Mouse (Mus musculus) layer of hippocampus, adult 2 months (tissue): ENCODE data around the gene Esrp2. TPM values are rescaled to one million over a fixed set of nuclear protein-coding genes. Genes with fewer than 3 reads are reported as not detected.

ENCODE experiments used
- DNase-seq, 2 experiments: peaks; one replicate each; pipeline ENCODE4 v3.0.0; 2022; ENCODE audit warnings: low spot score in 2 of 2
- H3K27ac ChIP-seq: fragments of 200-600 bp; 2 replicates; pipeline ENCODE4 v1.8.1; 2022
- H3K4me3 ChIP-seq: fragments of 200-600 bp; 2 replicates; pipeline ENCODE4 v1.8.1; 2022; ENCODE audit warnings: mild to moderate bottlenecking
- CTCF ChIP-seq: fragments of 200-600 bp; conservative IDR thresholded peaks from 2 replicates; pipeline ENCODE4 v1.8.1; 2022; ENCODE audit warnings: antibody characterized with exemption, mild to moderate bottlenecking, moderate library complexity
- total RNA-seq, 2 experiments: library from RNA; stranded (reverse); gene quantifications; 2 replicates each; pipeline ENCODE4 v1.2.3; 2021

Gene Esrp2
- total RNA-seq, 2 experiments from 2014 or later: 0.39 to 0.67 TPM

- H3K4me3 ChIP-seq: peak overlapping the region; percentile 63
- TF ChIP-seq CTCF: no peak
- DNase-seq: peak in 1 of 2 experiments; percentile 27
- H3K27ac ChIP-seq: peak overlapping the region; percentile 52; the same call in 1 of the 2 replicates
These were observed 1.2 kb upstream of the Esrp2 start for GRCm38 (mm10) chr8:106137906-106138477.

- H3K27ac ChIP-seq: 0 out of 2 replicates have a peak overlapping the region, but pooled peaks have one; percentile 52
- DNase-seq: no peak
- no peak for TF ChIP-seq CTCF
- H3K4me3 ChIP-seq: peak overlapping the region; percentile 63
These were observed 588 bp upstream of the Esrp2 start for GRCm38 (mm10) chr8:106137218-106137905.

GRCm38 (mm10) chr8:106135672-106136071 is 1.1 kb downstream of the Esrp2 start:
- TF ChIP-seq CTCF: no peak
- DNase-seq: no peak
- Histone ChIP-seq H3K27ac (no peak overlapping the region), H3K4me3 (no peak overlapping the region)

- DNase-seq: no peak
- no peak overlapping the region for H3K27ac ChIP-seq
- H3K4me3 ChIP-seq: no peak overlapping the region
- no peak for TF ChIP-seq CTCF
These were observed 1.8 kb downstream of the Esrp2 start for GRCm38 (mm10) chr8:106134751-106135571.

DNA sequence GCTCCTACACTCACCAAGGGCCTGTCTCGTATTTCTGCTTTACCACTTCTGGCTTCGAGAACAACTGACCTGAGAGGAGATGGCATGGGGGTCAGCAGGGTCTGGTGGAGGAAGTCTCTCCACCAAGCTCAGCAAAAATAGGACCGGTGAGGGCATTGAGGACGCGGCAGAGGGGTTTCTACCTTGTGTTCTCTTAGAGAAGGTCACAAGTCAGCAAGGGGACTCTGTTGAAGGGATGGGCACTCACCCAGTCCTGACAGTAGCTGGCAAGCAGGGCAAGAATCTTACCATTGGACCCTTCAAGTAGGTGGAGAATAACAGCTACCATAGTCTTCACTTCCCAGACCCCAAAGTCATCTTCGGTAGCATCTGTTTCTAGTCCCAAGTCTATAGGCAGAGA is 2.8 kb downstream of the Esrp2 start:
- no peak for TF ChIP-seq CTCF
- no peak for DNase-seq
- H3K4me3 ChIP-seq: no peak overlapping the region
- no peak overlapping the region for H3K27ac ChIP-seq

DNA sequence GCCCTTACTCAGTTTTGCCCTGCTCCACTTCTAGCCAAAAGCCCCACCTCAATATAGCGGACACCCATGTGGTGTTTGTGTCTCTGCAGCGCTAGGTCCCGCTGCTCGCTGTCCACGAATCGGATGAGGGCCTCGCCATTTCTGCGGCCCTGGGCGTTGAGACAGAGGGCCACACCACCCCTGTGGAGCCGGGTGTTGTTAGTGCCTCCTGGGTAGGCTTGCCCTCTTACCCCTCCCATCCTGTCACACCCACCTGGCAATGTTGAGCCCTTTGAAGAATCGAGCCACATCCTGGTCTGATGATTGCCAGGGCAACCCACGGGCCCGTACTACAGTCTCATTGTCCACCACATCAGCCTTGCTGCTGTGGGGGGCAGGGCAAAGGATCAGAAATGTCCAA is 3.2 kb downstream of the Esrp2 start:
- TF ChIP-seq CTCF: no peak
- Histone ChIP-seq H3K27ac (no peak overlapping the region), H3K4me3 (no peak overlapping the region)
- no peak for DNase-seq

GRCm38 (mm10) chr8:106132356-106132755 is 4.4 kb downstream of the Esrp2 start:
- no peak overlapping the region for H3K27ac ChIP-seq

GRCm38 (mm10) chr8:106131488-106132222 is 5.1 kb downstream of the Esrp2 start:
- H3K27ac ChIP-seq: no peak overlapping the region
- TF ChIP-seq CTCF: no peak
- no peak for DNase-seq
- no peak overlapping the region for H3K4me3 ChIP-seq

More at GRCm38 (mm10) chr8:106132356-106132755, 4.4 kb downstream of the Esrp2 start:
- DNase-seq: no peak
- no peak for TF ChIP-seq CTCF
- H3K4me3 ChIP-seq: no peak overlapping the region

DNA sequence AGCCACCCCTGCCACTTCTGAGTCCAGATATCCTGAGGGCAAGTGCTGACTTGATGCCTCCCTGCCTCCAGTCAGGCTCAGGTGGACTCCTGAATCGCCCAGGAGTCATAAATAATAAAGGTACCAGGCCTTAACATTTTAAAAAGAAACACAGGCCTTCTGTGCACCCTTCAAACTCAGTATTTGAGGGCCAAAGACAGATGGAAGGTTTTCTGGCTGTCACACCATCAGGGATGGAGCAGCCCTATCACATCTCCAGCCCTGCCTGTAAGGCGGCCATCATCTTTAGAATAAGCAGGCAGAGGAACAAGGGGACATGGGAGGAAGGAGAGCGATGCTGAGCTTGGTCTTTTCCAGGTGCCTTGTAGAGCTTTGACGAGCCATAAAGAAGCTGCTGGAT is 5.8 kb downstream of the Esrp2 start:
- no peak for TF ChIP-seq CTCF
- H3K4me3 ChIP-seq: no peak overlapping the region

DNA sequence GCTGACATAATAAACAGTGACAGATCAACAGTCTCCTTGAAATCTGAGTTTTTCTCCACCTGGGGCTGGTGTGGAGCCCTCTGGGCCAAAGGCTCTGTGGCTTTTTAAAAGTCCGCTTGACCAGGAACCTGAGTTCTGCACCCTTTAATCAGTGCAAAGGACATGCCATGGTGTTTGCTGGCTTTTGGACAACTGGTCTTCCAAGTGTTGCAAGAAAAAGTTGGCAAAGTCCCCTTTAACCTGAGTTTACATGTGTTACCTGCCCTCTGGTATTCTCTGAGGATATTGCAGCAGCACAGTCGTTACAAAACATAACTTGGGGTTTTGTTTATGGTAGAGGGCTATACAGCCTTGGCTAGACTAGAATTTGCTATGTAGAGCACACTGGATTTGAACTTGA is 6.3 kb downstream of the Esrp2 start:
- no peak for TF ChIP-seq CTCF
- Histone ChIP-seq H3K4me3 (no peak overlapping the region), H3K27ac (no peak overlapping the region)
- no peak for DNase-seq

More for the DNA sequence above, 5.8 kb downstream of the Esrp2 start:
- H3K27ac ChIP-seq: no peak overlapping the region
- DNase-seq: no peak

- Histone ChIP-seq H3K4me3 (no peak overlapping the region), H3K27ac (no peak overlapping the region)
- DNase-seq: no peak
- no peak for TF ChIP-seq CTCF
These were observed 6.8 kb downstream of the Esrp2 start for GRCm38 (mm10) chr8:106129997-106130396.

DNA sequence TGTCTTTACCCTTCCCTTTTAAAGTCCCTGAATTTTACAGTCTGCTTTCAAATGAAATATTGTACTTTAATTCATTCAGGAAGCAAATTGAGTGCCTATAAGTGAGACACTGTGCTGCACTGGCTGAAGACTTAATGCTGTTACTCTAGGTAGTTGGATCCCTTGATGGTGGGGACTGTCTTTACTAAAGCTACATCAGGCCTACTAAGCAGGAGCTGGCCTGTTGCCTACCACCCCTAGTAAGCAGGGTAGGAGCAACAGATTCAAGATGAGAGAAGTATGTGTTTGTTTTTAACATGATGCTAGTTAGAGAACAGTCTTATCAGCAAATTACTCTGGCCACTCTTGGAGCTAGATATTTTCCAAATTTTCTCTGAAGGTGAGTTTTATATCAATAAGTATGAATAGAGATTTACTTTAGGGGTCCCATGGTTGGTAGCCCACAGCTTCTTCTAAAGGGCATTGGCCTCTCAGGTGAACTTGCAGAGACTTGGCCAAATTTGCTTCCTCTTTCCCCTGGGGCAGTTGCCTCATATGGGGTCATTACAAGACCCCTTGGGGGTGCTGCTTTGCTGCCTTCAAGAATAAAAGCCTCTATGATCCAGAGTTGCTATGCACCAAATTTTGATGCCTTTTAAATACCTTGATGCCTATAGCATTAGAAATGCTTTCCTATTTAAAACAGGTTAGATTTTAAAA is 7.4 kb downstream of the Esrp2 start:
- no peak for DNase-seq
- Histone ChIP-seq H3K4me3 (no peak overlapping the region), H3K27ac (no peak overlapping the region)
- TF ChIP-seq CTCF: no peak
